Mouse (Mus musculus): Measurements from ENCODE around the gene Lsm2. TPM values are rescaled to one million over a fixed set of nuclear protein-coding genes. Genes with fewer than 3 reads are reported as not detected.
"Not testable (repeated sequence)": the region's sequence is repeated elsewhere in the genome, so short reads cannot be mapped to it uniquely, and the experiment has no call there.

Lsm2 gene
- polyA plus RNA-seq, 1 experiment from 2014 or later: 150 TPM

DNA sequence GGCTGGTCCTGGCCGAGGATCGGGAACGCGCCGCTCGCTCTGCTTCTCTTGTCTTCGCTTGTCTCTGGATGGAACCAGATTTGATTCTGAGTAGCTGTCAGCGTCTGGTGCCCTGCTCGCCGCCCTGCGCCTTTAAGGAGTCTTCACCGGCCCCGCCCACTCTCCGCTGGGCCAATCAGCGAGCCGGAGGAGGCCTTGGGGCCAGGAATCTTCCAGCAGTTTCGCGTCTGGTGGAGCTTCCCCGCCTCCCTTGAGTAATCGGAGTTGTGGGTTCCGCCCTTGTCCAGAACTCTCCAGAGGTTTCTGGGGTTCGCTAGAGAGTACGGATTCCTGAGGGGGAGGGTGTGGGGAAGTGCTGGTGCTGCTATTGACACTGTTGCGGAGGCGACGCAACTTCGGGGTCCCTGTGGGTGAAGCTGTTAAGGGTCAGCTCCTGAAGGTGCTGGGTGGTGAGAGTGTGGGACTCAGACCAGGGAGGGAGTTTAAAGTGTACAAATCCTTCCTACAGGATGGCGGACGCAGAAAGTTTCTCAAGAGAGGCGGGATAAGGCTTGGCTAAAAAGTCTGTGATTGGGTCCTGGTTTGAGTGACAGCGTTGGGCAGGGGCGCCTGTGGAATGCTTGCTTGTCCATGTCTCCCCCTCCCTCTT lies 22.4 kb upstream of the Lsm2 start, which contains the start of gene Hspa1b:
Gene Hspa1b, minus strand, starts transcription at position 109 of the 649 bp plus-strand sequence.
- not testable (repeated sequence) for H3K4me1 ChIP-seq, H3K27ac ChIP-seq, H3K36me3 ChIP-seq, H3K9me3 ChIP-seq
- WGBS: under 1% methylated on average over 32 of the region's 32 CpGs
- Histone ChIP-seq H3K4me2 (replicated peaks) (peak within 1 kb of the TSS; percentile 78), H3K9ac (0 out of 2 replicates have a peak within 1 kb of the TSS, but pooled peaks have one; percentile 33), H3K27me3 (replicated peaks) (peaks cover 20% of the 10 kb centered on the region), H3K4me3 (peak within 1 kb of the TSS; percentile 40)
- peak; percentile 95 for ATAC-seq (ENCODE audit: low FRiP score, low read depth)

DNA sequence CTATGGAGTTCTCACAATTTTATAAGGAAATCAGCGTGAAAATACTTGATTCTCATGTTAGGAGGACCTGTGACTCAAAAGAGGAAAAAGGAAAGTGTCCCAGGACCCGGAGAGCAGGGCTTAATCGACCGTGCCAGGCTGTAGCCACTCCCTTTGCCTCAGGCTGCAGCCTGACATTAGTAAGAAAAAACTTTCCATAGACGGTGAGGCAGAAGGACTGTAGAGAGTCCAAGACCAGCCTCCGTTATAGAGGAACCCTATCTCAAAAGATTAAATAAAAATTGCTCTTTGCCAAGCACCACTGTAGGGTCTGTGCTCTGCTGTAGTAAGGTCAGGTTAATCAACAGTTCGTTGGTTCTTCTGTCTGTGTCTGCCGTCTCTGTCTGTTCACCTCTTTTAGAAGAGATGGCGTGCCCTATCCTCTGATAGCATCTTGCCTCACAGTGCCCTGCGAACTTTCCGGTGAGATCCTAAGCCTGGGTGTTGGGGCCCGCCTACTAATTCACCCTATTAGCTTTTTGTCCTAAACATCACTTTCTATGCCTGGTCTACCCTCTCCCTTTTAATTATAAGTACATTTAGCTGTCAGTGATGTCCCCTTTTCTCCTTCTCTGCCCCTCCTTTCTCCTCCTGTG lies 21.7 kb upstream of the Lsm2 start:
- H3K27me3 ChIP-seq (replicated peaks): peaks cover 17% of the 10 kb centered on the region
- peaks cover 9% of the 10 kb centered on the region for H3K4me1 ChIP-seq
- 0 out of 2 replicates have a peak overlapping the region, but pooled peaks have one; percentile 33 for H3K9ac ChIP-seq
- H3K36me3 ChIP-seq: no peaks in the 10 kb centered on the region
- H3K4me2 ChIP-seq (replicated peaks): peak overlapping the region; percentile 78
- WGBS: 16% methylated on average over 12 of the region's 12 CpGs
- H3K9me3 ChIP-seq: no peaks in the 10 kb centered on the region
- ATAC-seq (ENCODE audit: low FRiP score, low read depth): no peak
- no peak overlapping the region for H3K27ac ChIP-seq
- H3K4me3 ChIP-seq: peak overlapping the region; percentile 40

DNA sequence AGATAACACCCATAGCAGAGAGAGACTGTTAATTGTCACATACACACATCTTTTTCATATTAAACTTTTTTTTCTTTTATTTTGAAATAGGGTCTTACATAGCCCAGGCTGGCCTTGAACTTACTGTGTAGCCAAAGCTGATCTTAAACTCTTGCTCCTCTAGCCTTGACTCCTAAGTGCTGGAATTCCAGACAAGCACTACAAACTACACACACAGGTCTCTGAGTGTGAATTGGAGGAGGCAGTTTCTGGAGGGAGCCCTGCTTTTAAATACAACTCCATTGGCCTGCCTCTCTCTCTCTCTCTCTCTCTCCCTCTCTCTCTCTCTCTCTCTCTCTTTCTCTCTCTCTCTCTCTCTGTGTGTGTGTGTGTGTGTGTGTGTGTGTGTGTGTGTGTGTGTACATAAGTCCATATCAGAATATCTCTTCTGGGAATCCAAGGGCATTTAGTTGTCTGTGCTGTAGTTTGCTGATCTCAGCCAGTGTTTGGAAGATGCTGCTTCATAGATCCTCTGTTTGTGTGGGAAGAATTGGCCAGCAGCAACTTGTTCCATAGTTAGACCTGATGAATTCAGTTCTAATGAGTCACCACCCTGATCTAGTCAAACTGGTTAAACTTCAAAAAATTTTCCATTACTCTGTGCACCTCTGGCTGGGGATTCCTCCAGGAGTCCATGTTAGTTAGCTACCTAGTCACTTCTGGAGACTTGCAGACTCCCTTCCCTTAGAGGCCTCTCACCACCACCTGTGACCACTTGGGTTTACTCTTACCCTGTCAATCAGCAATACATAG lies 20.8 kb upstream of the Lsm2 start:
- Histone ChIP-seq H3K27me3 (replicated peaks) (peaks cover 8% of the 10 kb centered on the region), H3K4me1 (peaks cover 9% of the 10 kb centered on the region), H3K4me2 (replicated peaks) (no peak overlapping the region), H3K9ac (no peak overlapping the region), H3K27ac (no peak overlapping the region), H3K36me3 (no peaks in the 10 kb centered on the region), H3K9me3 (no peaks in the 10 kb centered on the region), H3K4me3 (no peak overlapping the region)
- ATAC-seq (ENCODE audit: low FRiP score, low read depth): no peak

DNA sequence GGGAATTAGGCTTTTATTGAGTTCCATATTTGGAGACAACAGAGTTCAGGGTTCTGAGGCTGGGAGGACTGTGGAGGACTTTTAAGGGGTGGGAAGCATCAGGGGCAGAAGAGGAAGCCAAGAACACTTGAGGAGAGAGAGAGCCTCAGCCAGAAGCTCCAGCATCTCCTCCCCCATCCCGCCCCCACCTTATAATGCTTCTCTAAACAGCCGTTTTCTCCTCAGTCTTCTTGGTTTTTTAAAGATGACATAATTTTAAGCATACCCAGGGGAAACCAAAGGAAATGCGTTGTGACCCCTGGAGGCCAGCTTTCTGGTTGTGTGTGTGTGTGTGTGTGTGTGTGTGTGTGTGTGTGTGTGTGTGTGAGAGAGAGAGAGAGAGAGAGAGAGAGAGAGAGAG lies 19.5 kb upstream of the Lsm2 start:
- peaks cover 6% of the 10 kb centered on the region for H3K27me3 ChIP-seq (replicated peaks)
- 41% methylated on average over 3 of the region's 3 CpGs for WGBS
- ATAC-seq (ENCODE audit: low FRiP score, low read depth): no peak

DNA sequence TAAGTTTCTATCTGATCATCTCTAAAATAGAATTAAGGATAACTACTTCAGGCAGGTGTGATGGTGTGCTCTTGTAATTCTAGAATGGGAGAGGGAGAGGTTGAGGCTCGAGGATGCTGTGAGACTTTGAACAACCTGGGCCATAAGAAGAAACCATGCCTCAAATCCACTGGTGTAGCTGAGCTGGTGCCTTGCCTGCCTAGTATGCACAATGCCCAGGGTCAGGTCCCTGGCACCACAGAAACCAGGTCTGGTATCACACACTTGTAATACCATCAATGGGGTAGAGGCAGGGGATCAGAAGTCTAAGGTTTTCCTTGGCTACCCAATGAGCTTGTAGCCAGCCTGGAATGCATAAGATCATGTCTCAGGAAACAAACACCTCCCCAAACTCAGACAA lies 18.8 kb upstream of the Lsm2 start:
- Histone ChIP-seq H3K4me1 (peaks cover 9% of the 10 kb centered on the region), H3K27ac (no peak overlapping the region), H3K9ac (no peak overlapping the region), H3K9me3 (no peaks in the 10 kb centered on the region), H3K4me2 (replicated peaks) (no peak overlapping the region), H3K4me3 (no peak overlapping the region), H3K36me3 (no peaks in the 10 kb centered on the region), H3K27me3 (replicated peaks) (peaks cover 10% of the 10 kb centered on the region)
- 33% methylated on average over 1 of the region's 1 CpGs for WGBS
- no peak for ATAC-seq (ENCODE audit: low FRiP score, low read depth)

More for the DNA sequence above, 19.5 kb upstream of the Lsm2 start:
- Histone ChIP-seq H3K4me2 (replicated peaks) (no peak overlapping the region), H3K36me3 (no peaks in the 10 kb centered on the region), H3K27ac (no peak overlapping the region), H3K4me3 (no peak overlapping the region), H3K9ac (no peak overlapping the region), H3K4me1 (peaks cover 9% of the 10 kb centered on the region), H3K9me3 (no peaks in the 10 kb centered on the region)

DNA sequence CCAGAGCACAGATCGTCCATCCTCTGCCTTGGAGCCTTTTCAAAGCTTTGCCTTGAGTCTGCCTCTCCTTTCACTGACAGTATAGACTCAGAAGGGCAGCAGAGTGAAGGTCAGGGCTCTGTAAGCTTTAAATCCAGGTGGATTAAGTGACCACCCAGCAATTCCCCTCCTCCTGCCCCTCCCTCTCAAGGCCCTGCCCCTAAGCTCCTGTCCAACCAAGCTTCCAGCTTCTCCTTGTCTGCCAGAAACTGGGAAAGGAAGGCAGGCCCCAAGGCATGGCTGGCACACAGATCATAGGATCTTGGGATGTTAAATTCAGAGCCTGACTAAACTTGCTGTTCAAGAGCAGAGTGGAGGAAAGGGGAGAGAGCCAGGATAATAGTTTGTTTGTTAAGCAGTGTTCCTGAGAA lies 17.0 kb upstream of the Lsm2 start:
- WGBS: 30% methylated on average over 1 of the region's 1 CpGs
- ATAC-seq (ENCODE audit: low FRiP score, low read depth): no peak
- H3K4me3 ChIP-seq: no peak overlapping the region
- no peaks in the 10 kb centered on the region for H3K9me3 ChIP-seq
- H3K27ac ChIP-seq: no peak overlapping the region
- H3K4me1 ChIP-seq: peaks cover 5% of the 10 kb centered on the region; the same call in 1 of the 2 replicates
- peaks cover 28% of the 10 kb centered on the region for H3K27me3 ChIP-seq (replicated peaks)
- no peak overlapping the region for H3K4me2 ChIP-seq (replicated peaks)
- H3K36me3 ChIP-seq: no peaks in the 10 kb centered on the region
- 0 out of 2 replicates have a peak overlapping the region, but pooled peaks have one; percentile 8 for H3K9ac ChIP-seq

DNA sequence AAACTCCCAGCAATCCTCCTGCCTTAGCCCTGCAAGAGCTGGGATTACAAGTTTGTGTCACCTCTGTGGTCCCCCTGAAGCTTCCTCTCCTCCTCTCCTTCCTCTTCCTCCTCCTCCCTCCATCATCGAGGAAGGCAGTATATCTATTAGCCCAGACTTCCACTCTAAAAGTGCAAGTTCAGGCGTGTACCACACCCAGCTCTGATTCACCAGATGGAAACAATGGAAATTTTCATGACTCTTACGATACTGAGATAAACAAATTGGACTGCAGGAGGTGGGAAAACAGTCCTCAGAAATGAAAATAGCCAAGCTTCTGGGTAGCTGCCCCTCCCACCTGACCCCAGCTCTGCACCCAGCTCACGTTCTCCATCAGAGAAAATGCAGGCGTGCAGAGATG lies 16.0 kb upstream of the Lsm2 start:
- 84% methylated on average over 5 of the region's 5 CpGs for WGBS
- no peak overlapping the region for H3K27ac ChIP-seq
- ATAC-seq (ENCODE audit: low FRiP score, low read depth): no peak
- no peaks in the 10 kb centered on the region for H3K4me1 ChIP-seq
- H3K36me3 ChIP-seq: no peaks in the 10 kb centered on the region
- H3K9ac ChIP-seq: no peak overlapping the region
- no peak overlapping the region for H3K4me3 ChIP-seq
- no peaks in the 10 kb centered on the region for H3K9me3 ChIP-seq
- no peak overlapping the region for H3K4me2 ChIP-seq (replicated peaks)
- H3K27me3 ChIP-seq (replicated peaks): peaks cover 31% of the 10 kb centered on the region

DNA sequence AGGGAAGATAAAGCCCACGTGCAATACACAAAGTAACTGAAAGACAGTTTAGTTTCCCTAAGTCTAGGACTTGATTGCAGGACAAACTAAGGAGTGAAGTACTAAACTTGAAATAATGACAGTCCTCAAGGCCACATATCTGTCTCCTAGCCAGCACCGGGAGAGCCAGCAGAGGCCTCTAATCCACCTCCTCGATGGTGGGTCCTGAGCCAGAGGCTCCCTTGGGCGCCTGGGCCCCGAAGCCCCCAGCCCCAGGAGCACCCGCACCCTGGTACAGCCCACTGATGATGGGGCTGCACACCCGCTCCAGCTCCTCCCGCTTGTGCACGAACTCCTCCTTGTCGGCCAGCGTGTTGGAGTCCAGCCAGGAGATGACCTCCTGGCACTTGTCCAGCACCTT lies 11.8 kb upstream of the Lsm2 start, which contains the start of gene Gm20481:
Gene Gm20481, plus strand, starts transcription at position 91 of the 400 bp plus-strand sequence.
- H3K9me3 ChIP-seq; H3K27ac ChIP-seq; H3K4me2 ChIP-seq (replicated peaks); ATAC-seq (ENCODE audit: low FRiP score, low read depth); H3K9ac ChIP-seq; H3K4me1 ChIP-seq; H3K36me3 ChIP-seq; H3K4me3 ChIP-seq: not testable (repeated sequence)
- peaks cover 26% of the 10 kb centered on the region for H3K27me3 ChIP-seq (replicated peaks)
- 71% methylated on average over 8 of the region's 11 CpGs for WGBS

DNA sequence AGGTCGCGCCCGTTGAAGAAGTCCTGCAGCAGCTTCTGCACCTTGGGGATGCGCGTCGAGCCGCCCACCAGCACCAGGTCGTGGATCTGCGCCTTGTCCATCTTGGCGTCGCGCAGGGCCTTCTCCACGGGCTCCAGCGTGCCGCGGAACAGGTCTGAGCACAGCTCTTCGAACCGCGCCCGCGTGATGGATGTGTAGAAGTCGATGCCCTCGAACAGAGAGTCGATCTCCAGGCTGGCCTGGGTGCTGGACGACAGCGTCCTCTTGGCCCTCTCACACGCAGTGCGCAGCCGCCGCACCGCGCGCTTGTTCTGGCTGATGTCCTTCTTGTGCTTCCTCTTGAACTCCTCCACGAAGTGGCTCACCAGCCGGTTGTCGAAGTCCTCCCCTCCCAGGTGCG lies 10.8 kb upstream of the Lsm2 start:
- not testable (repeated sequence) for H3K9ac ChIP-seq; H3K4me2 ChIP-seq (replicated peaks); H3K4me1 ChIP-seq; H3K9me3 ChIP-seq; ATAC-seq (ENCODE audit: low FRiP score, low read depth); H3K4me3 ChIP-seq; H3K36me3 ChIP-seq; H3K27ac ChIP-seq
- peaks cover 26% of the 10 kb centered on the region for H3K27me3 ChIP-seq (replicated peaks)
- WGBS: 31% methylated on average over 26 of the region's 37 CpGs

DNA sequence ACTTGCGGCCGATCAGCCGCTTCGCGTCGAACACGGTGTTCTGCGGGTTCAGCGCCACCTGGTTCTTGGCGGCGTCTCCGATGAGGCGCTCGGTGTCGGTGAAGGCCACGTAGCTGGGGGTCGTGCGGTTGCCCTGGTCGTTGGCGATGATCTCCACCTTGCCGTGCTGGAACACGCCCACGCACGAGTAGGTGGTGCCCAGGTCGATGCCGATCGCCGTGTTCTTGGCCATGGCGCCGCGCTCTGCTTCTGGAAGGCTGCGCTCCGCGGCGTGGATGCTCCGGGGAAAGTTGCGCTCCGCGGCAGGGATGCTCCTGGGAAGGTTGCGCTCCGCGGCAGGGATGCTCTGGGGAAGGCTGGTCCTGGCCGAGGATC lies 10.0 kb upstream of the Lsm2 start:
- not testable (repeated sequence) for H3K9ac ChIP-seq, H3K9me3 ChIP-seq, H3K36me3 ChIP-seq, H3K4me1 ChIP-seq, H3K27ac ChIP-seq
- Histone ChIP-seq H3K4me3 (peak overlapping the region; percentile 36), H3K4me2 (replicated peaks) (peak overlapping the region; percentile 77), H3K27me3 (replicated peaks) (peaks cover 26% of the 10 kb centered on the region)
- WGBS: 7% methylated on average over 7 of the region's 43 CpGs
- peak; percentile 57 for ATAC-seq (ENCODE audit: low FRiP score, low read depth)

DNA sequence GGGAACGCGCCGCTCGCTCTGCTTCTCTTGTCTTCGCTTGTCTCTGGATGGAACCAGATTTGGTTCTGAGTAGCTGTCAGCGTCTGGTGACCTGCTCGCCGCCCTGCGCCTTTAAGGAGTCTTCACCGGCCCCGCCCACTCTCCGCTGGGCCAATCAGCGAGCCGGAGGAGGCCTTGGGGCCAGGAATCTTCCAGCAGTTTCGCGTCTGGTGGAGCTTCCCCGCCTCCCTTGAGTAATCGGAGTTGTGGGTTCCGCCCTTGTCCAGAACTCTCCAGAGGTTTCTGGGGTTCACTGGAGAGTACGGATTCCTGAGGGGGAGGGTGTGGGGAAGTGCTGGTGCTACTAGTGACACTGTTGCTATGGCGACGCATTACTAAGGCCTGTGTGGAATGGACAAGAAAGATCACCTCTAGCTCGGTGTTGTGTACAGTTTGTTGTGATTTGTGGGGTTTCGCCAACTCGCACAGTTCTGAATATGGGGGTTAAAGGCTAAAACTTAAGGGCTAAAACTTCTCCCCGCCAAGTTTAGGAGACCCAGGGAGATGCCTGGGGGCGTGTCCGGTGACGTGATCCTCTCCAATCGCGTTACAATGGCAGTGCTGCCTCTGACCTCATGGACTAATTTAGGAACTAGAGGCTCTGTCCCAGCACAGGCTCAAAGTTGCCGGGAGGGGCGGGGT lies 9.5 kb upstream of the Lsm2 start, which contains the start of the genes Hspa1a and Hspa1l:
Gene Hspa1a, minus strand, starts transcription at position 88 of the 681 bp plus-strand sequence.
Gene Hspa1l, plus strand, starts transcription at position 635 of the 681 bp plus-strand sequence.
- peak; percentile 94 for ATAC-seq (ENCODE audit: low FRiP score, low read depth)
- H3K9ac ChIP-seq, H3K4me1 ChIP-seq, H3K9me3 ChIP-seq, H3K36me3 ChIP-seq, H3K27ac ChIP-seq: not testable (repeated sequence)
- Histone ChIP-seq H3K4me3 (peak within 1 kb of the TSS; percentile 36), H3K27me3 (replicated peaks) (peaks cover 26% of the 10 kb centered on the region), H3K4me2 (replicated peaks) (peak within 1 kb of the TSS; percentile 77)
- WGBS: under 1% methylated on average over 30 of the region's 33 CpGs
